Mouse (Mus musculus) MEL (cell line): ENCODE measurements around the gene Trappc2l. TPM values are rescaled to one million over a fixed set of nuclear protein-coding genes. Genes with fewer than 3 reads are reported as not detected.

Experiments
- DNase-seq: peaks from one replicate; pipeline ENCODE4 v3.0.0; 2011; ENCODE audit warnings: low read depth, low spot score
- H3K27ac ChIP-seq: 2 replicates; pipeline ENCODE4 v1.5.1; 2012; ENCODE audit warnings: low read depth, mild to moderate bottlenecking, control low read depth, low read length, moderate library complexity; ENCODE audit not compliant: control insufficient read depth
- H3K27me3 ChIP-seq, 2 experiments: fragments of 150-350 bp in 1 of 2; sonication (generic) in 1 of 2; 2 replicates each; pipeline ENCODE4 v1.6.1; 2012; ENCODE audit warnings: low read length in 2 of 2, mild to moderate bottlenecking in 2 of 2, improper control_type of control experiment in 1 of 2, moderate library complexity in 1 of 2; ENCODE audit not compliant: insufficient read depth in 2 of 2, control insufficient read depth in 1 of 2
- H3K36me3 ChIP-seq, 2 experiments: 2 replicates each; pipeline ENCODE4 v1.6.1; 2012 to 2014; ENCODE audit warnings: low read length in 2 of 2, improper control_type of control experiment in 1 of 2, inconsistent platforms in 1 of 2, mild to moderate bottlenecking in 1 of 2; ENCODE audit not compliant: insufficient read depth in 2 of 2, control insufficient read depth in 1 of 2
- H3K4me1 ChIP-seq, 2 experiments: fragments of 150-350 bp in 1 of 2; sonication (generic) in 1 of 2; 2 replicates each; pipeline ENCODE4 v1.6.1; 2012; ENCODE audit warnings: low read length in 2 of 2, improper control_type of control experiment in 1 of 2, mild to moderate bottlenecking in 1 of 2; ENCODE audit not compliant: insufficient read depth in 2 of 2, control insufficient read depth in 1 of 2
- H3K4me3 ChIP-seq, 2 experiments: fragments of 150-350 bp in 1 of 2; sonication (generic) in 1 of 2; 2 replicates each; pipeline ENCODE4 v1.5.1; 2012; ENCODE audit warnings: low read depth in 2 of 2, low read length in 2 of 2, mild to moderate bottlenecking in 2 of 2, moderate library complexity in 2 of 2, control low read depth in 1 of 2, improper control_type of control experiment in 1 of 2; ENCODE audit not compliant: control insufficient read depth in 1 of 2, insufficient read depth in 1 of 2
- H3K79me2 ChIP-seq: 2 replicates; pipeline ENCODE4 v1.6.1; 2012; ENCODE audit warnings: mild to moderate bottlenecking, low read length, moderate library complexity; ENCODE audit not compliant: control insufficient read depth, poor library complexity, insufficient read depth
- H3K9ac ChIP-seq: 2 replicates; pipeline ENCODE4 v1.6.1; 2012; ENCODE audit warnings: low read depth, mild to moderate bottlenecking, control low read depth, low read length, moderate library complexity; ENCODE audit not compliant: control insufficient read depth, poor library complexity, severe bottlenecking
- H3K9me3 ChIP-seq: fragments of 150-350 bp; sonication (generic); replicated peaks from 2 replicates; pipeline ENCODE4 v1.6.1; 2012; ENCODE audit warnings: mild to moderate bottlenecking, low read length, improper control_type of control experiment, moderate library complexity; ENCODE audit not compliant: insufficient read depth
- BHLHE40 ChIP-seq: IDR thresholded peaks from 2 replicates; pipeline ENCODE4 v1.6.1; 2012; ENCODE audit warnings: low read depth, mild to moderate bottlenecking, inconsistent platforms, low read length, improper control_type of control experiment, borderline replicate concordance
- CHD2 ChIP-seq: IDR thresholded peaks from 2 replicates; pipeline ENCODE4 v1.6.1; 2011; ENCODE audit warnings: low read length, improper control_type of control experiment
- E2F4 ChIP-seq: IDR thresholded peaks from 2 replicates; pipeline ENCODE4 v1.6.1; 2011; ENCODE audit warnings: low read depth, low read length, improper control_type of control experiment, borderline replicate concordance
- ELF1 ChIP-seq: IDR thresholded peaks from 2 replicates; pipeline ENCODE4 v1.6.1; 2014; ENCODE audit warnings: low read depth, mild to moderate bottlenecking, inconsistent platforms, low read length, improper control_type of control experiment, moderate library complexity
- EP300 ChIP-seq, 2 experiments: IDR thresholded peaks; 2 replicates each; pipeline ENCODE4 v1.6.1; 2011; ENCODE audit warnings: improper control_type of control experiment in 2 of 2, low read length in 2 of 2, low read depth in 1 of 2, mild to moderate bottlenecking in 1 of 2
- GATA1 ChIP-seq: IDR thresholded peaks from 2 replicates; pipeline ENCODE4 v1.6.1; 2011; ENCODE audit warnings: low read depth, low read length, improper control_type of control experiment
- MAFK ChIP-seq: IDR thresholded peaks from 2 replicates; pipeline ENCODE4 v1.6.1; 2011; ENCODE audit warnings: low read depth, mild to moderate bottlenecking, low read length, improper control_type of control experiment, borderline replicate concordance
- MAX ChIP-seq: IDR thresholded peaks from 2 replicates; pipeline ENCODE4 v1.6.1; 2011; ENCODE audit warnings: low read length, improper control_type of control experiment
- MXI1 ChIP-seq: IDR thresholded peaks from 2 replicates; pipeline ENCODE4 v1.6.1; 2011; ENCODE audit warnings: mild to moderate bottlenecking, low read depth, low read length, improper control_type of control experiment
- MYB ChIP-seq: IDR thresholded peaks from 2 replicates; pipeline ENCODE4 v1.6.1; 2011; ENCODE audit warnings: mild to moderate bottlenecking, low read depth, low read length, improper control_type of control experiment
- MYC ChIP-seq: IDR thresholded peaks from 2 replicates; pipeline ENCODE4 v1.6.1; 2011; ENCODE audit warnings: low read depth, mild to moderate bottlenecking, low read length, improper control_type of control experiment, moderate library complexity
- NELFE ChIP-seq: IDR thresholded peaks from 2 replicates; pipeline ENCODE4 v1.6.1; 2011; ENCODE audit warnings: low read depth, low read length, improper control_type of control experiment
- POLR2AphosphoS5 ChIP-seq: IDR thresholded peaks from 2 replicates; pipeline ENCODE4 v1.6.1; 2012; ENCODE audit warnings: low read depth, borderline replicate concordance, mild to moderate bottlenecking, inconsistent platforms, low read length, moderate library complexity, mixed read lengths
- RAD21 ChIP-seq: IDR thresholded peaks from 2 replicates; pipeline ENCODE4 v1.6.1; 2011; ENCODE audit warnings: mild to moderate bottlenecking, low read depth, low read length, improper control_type of control experiment
- RCOR1 ChIP-seq: IDR thresholded peaks from 2 replicates; pipeline ENCODE4 v1.6.1; 2012; ENCODE audit warnings: low read depth, mild to moderate bottlenecking, inconsistent platforms, low read length, improper control_type of control experiment
- SIN3A ChIP-seq: IDR thresholded peaks from 2 replicates; pipeline ENCODE4 v1.6.1; 2012; ENCODE audit warnings: low read length, improper control_type of control experiment, inconsistent platforms
- TAL1 ChIP-seq: IDR thresholded peaks from 2 replicates; pipeline ENCODE4 v1.6.1; 2012; ENCODE audit warnings: mild to moderate bottlenecking, inconsistent platforms, low read length, moderate library complexity, mixed read lengths
- TCF12 ChIP-seq: IDR thresholded peaks from 2 replicates; pipeline ENCODE4 v1.6.1; 2014; ENCODE audit warnings: low read depth, mild to moderate bottlenecking, inconsistent platforms, low read length, improper control_type of control experiment, moderate library complexity
- UBTF ChIP-seq: IDR thresholded peaks from 2 replicates; pipeline ENCODE4 v1.6.1; 2012; ENCODE audit warnings: low read depth, mild to moderate bottlenecking, inconsistent platforms, low read length, improper control_type of control experiment, moderate library complexity, borderline replicate concordance; ENCODE audit not compliant: insufficient read depth
- ZMIZ1 ChIP-seq: IDR thresholded peaks from 2 replicates; pipeline ENCODE4 v1.6.1; 2012; ENCODE audit warnings: low read depth, mild to moderate bottlenecking, inconsistent platforms, low read length, improper control_type of control experiment, moderate library complexity
- ZNF384 ChIP-seq: IDR thresholded peaks from 2 replicates; pipeline ENCODE4 v1.6.1; 2012; ENCODE audit warnings: low read depth, mild to moderate bottlenecking, inconsistent platforms, low read length, improper control_type of control experiment
- polyA plus RNA-seq, 2 experiments: library from polyadenylated mRNA; stranded (reverse) in 1 of 2; unstranded in 1 of 2; fragments of >175 nt in 1 of 2; fragments of >200 nt in 1 of 2; gene quantifications; 2 replicates each; pipeline versions ENCODE4 v1.2.1 to v1.2.4; 2012; ENCODE audit warnings: low replicate concordance in 2 of 2, low read depth in 1 of 2; ENCODE audit not compliant: insufficient read length in 2 of 2, insufficient read depth in 1 of 2, missing spikeins in 1 of 2
- total RNA-seq: library from RNA; depleted of rRNA; stranded (reverse); fragments of 300-350 nt; gene quantifications from 2 replicates; pipeline ENCODE4 v1.2.3, GENCODE M21; 2012

The Trappc2l gene
- total and polyA plus RNA-seq, 3 experiments: 15.1 to 21.7 TPM; not detected in 1

DNA sequence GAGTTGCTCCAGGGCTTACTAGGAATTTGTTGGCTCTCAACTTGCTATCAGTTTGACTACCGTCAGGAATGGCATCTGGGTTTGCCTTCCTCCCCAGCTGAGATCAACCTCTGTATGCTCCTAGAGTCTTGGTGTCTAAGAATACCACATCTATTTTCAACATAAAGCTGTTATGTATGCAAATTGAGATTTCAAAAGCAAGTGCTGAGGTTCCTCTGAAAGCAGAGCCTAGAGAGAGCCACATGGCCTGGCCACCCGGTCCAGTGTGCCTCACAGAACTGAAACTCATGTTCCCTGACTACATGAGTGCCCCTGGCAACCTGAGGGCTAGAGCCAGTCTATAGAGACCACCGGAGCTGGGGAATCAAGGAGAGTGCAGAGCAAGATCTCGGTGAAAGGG, 6.1 kb upstream of the Trappc2l start:
- Histone ChIP-seq H3K9ac (no peak overlapping the region), H3K27me3 (no peaks in the 10 kb centered on the region), H3K4me1 (no peaks in the 10 kb centered on the region)

DNA sequence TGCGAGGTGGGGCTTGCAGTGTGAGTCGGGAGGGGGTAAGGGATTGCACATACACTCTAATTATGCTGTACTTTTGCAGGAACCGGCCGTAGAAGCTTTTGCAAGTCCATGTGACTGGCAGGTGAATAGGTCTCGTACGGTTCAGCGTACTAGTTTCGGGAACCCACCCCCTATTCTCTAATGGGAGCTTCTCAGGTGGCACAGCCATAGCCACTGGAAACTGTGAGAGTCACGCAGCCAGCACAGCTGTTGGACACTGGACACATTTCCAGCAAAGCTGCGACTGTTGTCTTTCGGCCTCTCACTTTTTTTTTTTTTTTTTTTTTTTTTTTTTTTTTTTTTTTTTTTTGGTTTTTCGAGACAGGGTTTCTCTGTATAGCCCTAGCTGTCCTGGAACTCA, 4.6 kb upstream of the Trappc2l start:
- Histone ChIP-seq H3K9me3 (no peaks in the 10 kb centered on the region), H3K9ac (no peak overlapping the region), H3K36me3 (no peaks in the 10 kb centered on the region), H3K79me2 (peaks cover 2% of the 10 kb centered on the region; the same call in 1 of the 2 replicates), H3K27me3 (no peaks in the 10 kb centered on the region), H3K4me3 (no peak overlapping the region), H3K27ac (no peak overlapping the region), H3K4me1 (no peaks in the 10 kb centered on the region)
- no peak for DNase-seq
- TF ChIP-seq ZNF384 (0 out of 2 replicates have a peak, but pooled peaks have one; percentile 22), RAD21 (no peak)

More for the DNA sequence above, 6.1 kb upstream of the Trappc2l start:
- H3K27ac ChIP-seq: no peak overlapping the region
- no peaks in the 10 kb centered on the region for H3K9me3 ChIP-seq
- H3K36me3 ChIP-seq: no peaks in the 10 kb centered on the region
- TF ChIP-seq UBTF: no peak
- TF ChIP-seq RAD21: no peak
- TF ChIP-seq NELFE: no peak
- no peak for TF ChIP-seq BHLHE40
- no peak overlapping the region for H3K4me3 ChIP-seq
- DNase-seq: no peak
- no peaks in the 10 kb centered on the region for H3K79me2 ChIP-seq

DNA sequence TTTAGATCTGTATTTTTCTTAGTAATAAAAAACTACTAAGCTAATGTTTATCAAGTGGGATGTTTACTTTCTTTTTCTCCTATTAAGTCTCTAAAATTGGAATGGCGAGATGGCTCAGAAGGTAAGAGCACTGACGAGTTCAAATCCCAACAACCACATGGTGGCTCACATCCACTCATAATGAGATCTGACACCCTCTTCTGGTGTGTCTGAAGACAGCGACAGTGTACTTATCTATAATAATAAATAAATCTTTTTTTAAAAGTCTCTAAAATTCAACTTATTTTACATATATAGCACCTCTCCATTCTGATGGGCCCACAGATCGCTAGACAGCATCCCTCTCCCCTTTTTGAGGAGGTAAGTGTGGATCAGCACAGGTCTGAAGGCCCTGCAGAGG, 1.2 kb upstream of the Trappc2l start:
- H3K27ac ChIP-seq: no peak overlapping the region
- TF ChIP-seq RCOR1 (no peak), TAL1 (no peak), ELF1 (no peak), ZMIZ1 (no peak), EP300 (IDR thresholded peaks at IDR 0.05; ENCODE audit: low read depth in 1 of 2, low read length in 2 of 2) (no peak), TCF12 (no peak), POLR2AphosphoS5 (no peak), MAFK (no peak), E2F4 (no peak), MYB (no peak), ZNF384 (no peak), CHD2 (no peak), MAX (no peak), UBTF (no peak), MYC (no peak), SIN3A (no peak), MXI1 (no peak), GATA1 (no peak)
- TF ChIP-seq, all 39 proteins: peak for 0
- no peaks in the 10 kb centered on the region for H3K9me3 ChIP-seq
- no peak overlapping the region for H3K9ac ChIP-seq
- H3K27me3 ChIP-seq: no peaks in the 10 kb centered on the region
- no peak overlapping the region for H3K4me3 ChIP-seq
- H3K36me3 ChIP-seq: no peaks in the 10 kb centered on the region
- no peak for DNase-seq
- peaks cover 2% of the 10 kb centered on the region; the same call in 1 of the 2 replicates for H3K79me2 ChIP-seq
- H3K4me1 ChIP-seq: peaks cover 0 to 6% of the 10 kb centered on the region in 2 experiments; a peak in 1 of 4 replicates
